Mouse (Mus musculus) thymus, adult 2 months (tissue): ENCODE data around the gene Bcas3. TPM values are rescaled to one million over a fixed set of nuclear protein-coding genes. Genes with fewer than 3 reads are reported as not detected.

Experiments
- DNase-seq: peaks from one replicate; pipeline ENCODE4 v3.0.0; 2021
- H3K27ac ChIP-seq: fragments of 200-500 bp; 2 replicates; pipeline ENCODE4 v1.5.1; 2012; ENCODE audit warnings: low read length, control low read depth; ENCODE audit not compliant: control insufficient read depth, insufficient read depth
- H3K27me3 ChIP-seq: fragments of 200-500 bp; 2 replicates; pipeline ENCODE4 v1.6.1; 2012; ENCODE audit warnings: mild to moderate bottlenecking, low read length, moderate library complexity, mixed read lengths; ENCODE audit not compliant: control insufficient read depth, insufficient read depth
- H3K36me3 ChIP-seq: fragments of 200-500 bp; 2 replicates; pipeline ENCODE4 v1.6.1; 2012; ENCODE audit warnings: mild to moderate bottlenecking, low read length, moderate library complexity; ENCODE audit not compliant: control insufficient read depth, insufficient read depth
- H3K4me1 ChIP-seq: fragments of 200-500 bp; replicated peaks from 2 replicates; pipeline ENCODE4 v1.6.1; 2012; ENCODE audit warnings: low read length; ENCODE audit not compliant: control insufficient read depth, insufficient read depth
- H3K4me3 ChIP-seq: fragments of 200-500 bp; 2 replicates; pipeline ENCODE4 v1.5.1; 2012; ENCODE audit warnings: mild to moderate bottlenecking, low read length, control low read depth, moderate library complexity; ENCODE audit not compliant: control insufficient read depth, insufficient read depth
- CTCF ChIP-seq: fragments of 200-500 bp; IDR thresholded peaks from 2 replicates; pipeline ENCODE4 v1.5.1; 2012; ENCODE audit warnings: mild to moderate bottlenecking, control low read depth, low read length, moderate library complexity, borderline replicate concordance; ENCODE audit not compliant: control insufficient read depth, poor library complexity, insufficient read depth; ENCODE audit errors: extremely low read depth
- POLR2A ChIP-seq: fragments of 200-500 bp; IDR thresholded peaks from 2 replicates; pipeline ENCODE4 v1.6.1; 2012; ENCODE audit warnings: mild to moderate bottlenecking, low read length, control low read depth, moderate library complexity; ENCODE audit not compliant: control insufficient read depth, poor library complexity, insufficient read depth; ENCODE audit errors: extremely low read depth
- WGBS: fragments of 180-500 bp; shearing (Covaris S2); methylation state at CpG from one replicate; pipeline ENCODE4 v1.1.7; 2018; 5-methylcytosine and 5-hydroxymethylcytosine counted together
- polyA plus RNA-seq: library from polyadenylated mRNA; depleted of rRNA; stranded (reverse); fragments of >200 nt; gene quantifications from 2 replicates; pipeline ENCODE4 v1.2.3, GENCODE M21; 2012

Gene Bcas3
- polyA plus RNA-seq, 1 experiment: 42.5 TPM

DNA sequence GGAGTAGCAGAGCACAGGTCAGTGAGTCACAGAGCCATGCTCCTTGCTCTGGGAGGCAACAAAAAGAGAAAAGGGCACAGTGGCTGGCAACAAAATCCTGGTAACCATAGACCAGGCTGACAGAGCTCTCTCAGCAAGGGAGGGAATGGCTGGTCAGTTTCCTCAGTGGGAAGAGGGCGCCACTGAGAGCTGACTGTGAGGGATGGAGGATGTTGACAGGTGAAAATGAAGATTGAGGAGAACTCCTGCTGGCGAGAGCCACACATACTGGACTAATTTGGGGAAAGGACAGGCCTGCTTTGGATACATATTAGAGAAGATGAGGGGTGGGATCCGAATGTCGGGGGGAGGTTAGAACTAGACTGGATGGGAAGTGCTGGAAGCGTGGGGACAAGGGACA lies 272.2 kb downstream of the Bcas3 start:
- no peaks in the 10 kb centered on the region for H3K27me3 ChIP-seq
- H3K4me3 ChIP-seq: no peak overlapping the region
- H3K36me3 ChIP-seq: no peaks in the 10 kb centered on the region
- TF ChIP-seq CTCF (no peak), POLR2A (no peak)
- 93% methylated on average over 5 of the region's 5 CpGs for WGBS
- no peaks in the 10 kb centered on the region for H3K4me1 ChIP-seq
- H3K27ac ChIP-seq: no peak overlapping the region
- no peak for DNase-seq

DNA sequence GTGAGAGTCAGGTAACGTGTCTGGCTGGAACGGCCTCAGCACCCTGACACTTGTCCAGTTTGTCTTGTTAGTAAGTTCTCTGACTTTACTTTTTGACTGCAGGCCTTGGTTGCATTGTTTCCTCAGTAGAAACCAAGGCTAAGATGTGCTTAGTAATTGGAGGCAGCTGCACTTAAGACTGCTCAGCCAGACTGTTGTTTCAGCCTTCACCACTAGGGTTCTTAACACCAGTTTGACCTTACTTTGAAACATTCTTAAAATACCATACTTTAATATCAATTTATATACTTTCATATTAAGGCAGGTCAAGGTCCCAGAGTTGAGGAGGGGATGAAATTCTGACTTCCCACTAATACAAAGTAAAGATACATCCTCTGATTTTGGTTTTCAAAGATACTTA lies 273.9 kb downstream of the Bcas3 start:
- no peaks in the 10 kb centered on the region for H3K36me3 ChIP-seq
- WGBS: 91% methylated on average over 2 of the region's 2 CpGs
- no peak for DNase-seq
- H3K27ac ChIP-seq: no peak overlapping the region
- no peak overlapping the region for H3K4me3 ChIP-seq
- H3K27me3 ChIP-seq: no peaks in the 10 kb centered on the region
- no peaks in the 10 kb centered on the region for H3K4me1 ChIP-seq
- TF ChIP-seq CTCF (no peak), POLR2A (no peak)

DNA sequence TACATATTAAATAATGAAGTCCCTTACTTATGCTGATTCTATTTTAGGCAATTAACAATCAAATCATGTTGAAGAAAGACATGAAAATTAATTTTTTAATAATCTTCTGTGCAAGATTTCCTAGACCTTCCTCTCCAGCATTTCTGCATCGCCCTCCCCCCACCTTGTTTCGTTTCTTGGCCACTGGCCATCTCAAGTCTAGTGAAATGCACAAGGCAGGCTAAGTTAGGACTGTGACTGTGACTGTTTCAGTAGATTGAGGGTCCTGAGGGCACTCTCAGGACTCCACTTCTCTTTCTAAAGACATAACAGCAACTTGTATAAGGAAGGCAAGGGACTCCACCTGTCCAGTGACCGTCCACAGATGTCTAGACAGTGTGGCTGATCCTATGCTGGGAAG lies 274.4 kb downstream of the Bcas3 start:
- no peak overlapping the region for H3K4me3 ChIP-seq
- DNase-seq: no peak
- no peak for TF ChIP-seq POLR2A
- TF ChIP-seq CTCF: no peak
- 92% methylated on average over 3 of the region's 3 CpGs for WGBS
- no peaks in the 10 kb centered on the region for H3K27me3 ChIP-seq
- no peaks in the 10 kb centered on the region for H3K36me3 ChIP-seq
- no peaks in the 10 kb centered on the region for H3K4me1 ChIP-seq
- H3K27ac ChIP-seq: no peak overlapping the region

DNA sequence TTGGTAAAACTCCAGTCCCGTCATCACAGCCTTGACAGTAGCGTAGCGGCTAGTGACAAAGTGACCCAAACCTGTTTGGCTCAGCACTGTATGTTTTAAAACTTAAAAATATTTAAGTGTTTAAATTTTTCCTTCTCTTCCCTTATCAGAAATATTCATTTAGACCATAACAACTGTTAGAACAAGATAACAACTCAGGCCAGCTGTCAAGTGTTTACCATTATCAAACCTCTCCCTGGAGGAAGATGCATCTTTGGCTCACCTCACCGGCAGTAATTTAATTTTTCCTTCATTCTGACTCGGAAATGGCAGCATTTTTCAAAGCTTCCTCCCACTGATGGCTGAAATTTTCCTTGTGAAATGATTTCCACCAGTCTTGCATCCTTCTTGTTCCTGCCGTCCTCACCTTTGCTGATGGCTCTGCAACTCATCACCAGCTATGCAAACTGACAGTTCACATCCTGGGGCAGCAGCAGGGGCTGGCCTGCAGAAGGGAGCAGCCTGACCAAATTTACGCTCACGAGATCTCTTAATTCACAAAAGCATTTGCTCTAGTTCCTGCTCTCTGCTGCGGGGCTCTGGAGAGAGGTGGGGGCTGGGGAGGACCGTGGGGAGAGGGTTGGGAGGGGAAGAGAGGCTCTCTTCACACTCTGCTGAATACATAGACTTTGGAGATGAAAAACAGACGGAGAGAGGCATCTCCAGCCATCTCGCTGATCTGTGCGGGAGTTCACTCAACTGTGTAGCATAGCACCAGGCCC lies 275.5 kb downstream of the Bcas3 start:
- Histone ChIP-seq H3K4me1 (no peaks in the 10 kb centered on the region), H3K36me3 (no peaks in the 10 kb centered on the region), H3K27ac (no peak overlapping the region), H3K27me3 (no peaks in the 10 kb centered on the region), H3K4me3 (no peak overlapping the region)
- WGBS: 89% methylated on average over 13 of the region's 13 CpGs
- TF ChIP-seq CTCF (no peak), POLR2A (no peak)
- DNase-seq: no peak

DNA sequence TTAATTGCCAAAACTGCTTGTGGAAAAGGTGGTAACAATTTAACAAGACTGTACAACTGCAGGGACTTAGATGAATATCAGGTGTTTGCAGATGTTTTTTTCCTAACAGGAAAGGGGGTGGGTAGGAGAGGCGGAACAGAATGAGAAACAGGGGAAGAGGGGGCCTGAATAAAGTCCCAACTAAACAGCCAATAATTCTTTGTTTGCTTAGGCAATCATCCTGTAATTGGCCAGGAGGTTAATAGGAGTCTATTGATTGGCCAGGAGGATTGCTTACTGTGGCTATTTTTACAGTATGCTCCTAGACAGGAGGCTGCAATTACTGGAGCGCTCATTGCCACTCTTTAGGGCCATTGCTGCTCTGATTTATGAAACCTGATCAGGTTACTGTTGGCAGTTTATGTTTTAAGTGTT lies 279.6 kb downstream of the Bcas3 start:
- no peak for TF ChIP-seq CTCF
- no peak for TF ChIP-seq POLR2A
- no peaks in the 10 kb centered on the region for H3K27me3 ChIP-seq
- H3K4me3 ChIP-seq: no peak overlapping the region
- WGBS: 85% methylated on average over 2 of the region's 2 CpGs
- H3K27ac ChIP-seq: no peak overlapping the region
- DNase-seq: no peak
- no peaks in the 10 kb centered on the region for H3K4me1 ChIP-seq
- H3K36me3 ChIP-seq: no peaks in the 10 kb centered on the region

DNA sequence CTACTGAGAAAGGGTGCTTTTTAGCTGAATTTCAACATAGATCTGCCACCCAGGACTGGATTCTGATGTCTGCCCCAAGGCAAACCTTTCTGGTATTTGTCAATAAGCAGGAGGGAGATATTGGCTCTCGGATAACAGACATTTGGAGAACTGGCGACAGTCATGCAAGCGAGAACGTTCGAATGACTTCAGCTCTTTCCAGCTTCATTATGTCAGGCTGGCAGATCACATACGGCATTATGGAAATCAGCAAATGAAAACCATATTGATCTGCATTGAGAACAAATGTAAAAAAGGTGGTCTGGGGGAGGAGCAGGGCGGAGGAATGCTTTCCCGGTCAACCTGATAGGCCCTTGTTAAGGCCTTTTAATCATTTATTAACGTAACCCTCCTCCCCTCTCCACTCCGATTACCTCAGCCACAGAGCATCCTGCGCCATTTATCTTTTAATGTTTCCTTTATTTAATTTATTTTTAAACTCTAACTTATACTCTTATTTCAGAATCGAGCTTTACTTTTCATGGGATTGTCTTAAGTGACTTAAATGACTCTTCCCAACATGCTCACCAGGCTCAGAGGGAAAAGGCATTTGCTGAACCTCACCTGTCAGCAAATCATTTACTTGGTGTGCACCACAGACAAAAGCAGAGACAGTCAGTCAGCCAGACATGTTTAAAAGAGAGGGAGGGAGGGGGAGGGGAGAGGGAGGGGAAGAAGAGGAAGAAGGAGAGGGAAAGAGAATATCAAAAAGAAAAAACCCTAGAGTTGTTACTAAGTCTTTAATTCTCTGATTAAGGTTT lies 285.9 kb downstream of the Bcas3 start:
- Histone ChIP-seq H3K27ac (no peak overlapping the region), H3K4me3 (no peak overlapping the region), H3K4me1 (no peaks in the 10 kb centered on the region), H3K36me3 (no peaks in the 10 kb centered on the region), H3K27me3 (no peaks in the 10 kb centered on the region)
- 96% methylated on average over 12 of the region's 12 CpGs for WGBS
- DNase-seq: no peak
- TF ChIP-seq POLR2A (no peak), CTCF (no peak)

DNA sequence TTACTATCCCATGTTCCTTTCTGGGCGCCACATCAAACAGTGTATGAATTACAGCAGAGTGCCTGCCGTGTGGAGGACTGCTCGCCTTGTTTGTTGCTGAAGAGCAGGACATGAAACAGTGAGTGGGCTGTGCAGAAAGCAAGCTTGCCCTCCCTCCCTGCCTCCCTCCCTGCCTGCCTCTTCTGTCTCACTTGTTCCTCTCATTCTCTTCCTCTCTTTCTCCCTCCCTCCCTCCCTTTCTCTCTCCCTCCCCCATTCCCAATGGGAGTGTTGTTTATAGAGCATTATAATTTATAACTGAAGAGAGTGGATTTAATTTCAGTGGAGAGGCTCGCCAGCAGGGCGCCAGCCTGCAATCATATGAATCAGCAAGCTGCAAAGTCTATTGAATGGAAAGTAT lies 287.7 kb downstream of the Bcas3 start:
- WGBS: 86% methylated on average over 5 of the region's 5 CpGs
- no peak for DNase-seq
- no peaks in the 10 kb centered on the region for H3K27me3 ChIP-seq
- no peak overlapping the region for H3K4me3 ChIP-seq
- H3K36me3 ChIP-seq: no peaks in the 10 kb centered on the region
- H3K27ac ChIP-seq: no peak overlapping the region
- TF ChIP-seq POLR2A (no peak), CTCF (no peak)
- H3K4me1 ChIP-seq: no peaks in the 10 kb centered on the region
